Mouse (Mus musculus): ENCODE data around the gene Snn. TPM values are rescaled to one million over a fixed set of nuclear protein-coding genes. Genes with fewer than 3 reads are reported as not detected.

Gene Snn
- polyA plus RNA-seq, 1 experiment from 2014 or later, result 150 TPM

DNA sequence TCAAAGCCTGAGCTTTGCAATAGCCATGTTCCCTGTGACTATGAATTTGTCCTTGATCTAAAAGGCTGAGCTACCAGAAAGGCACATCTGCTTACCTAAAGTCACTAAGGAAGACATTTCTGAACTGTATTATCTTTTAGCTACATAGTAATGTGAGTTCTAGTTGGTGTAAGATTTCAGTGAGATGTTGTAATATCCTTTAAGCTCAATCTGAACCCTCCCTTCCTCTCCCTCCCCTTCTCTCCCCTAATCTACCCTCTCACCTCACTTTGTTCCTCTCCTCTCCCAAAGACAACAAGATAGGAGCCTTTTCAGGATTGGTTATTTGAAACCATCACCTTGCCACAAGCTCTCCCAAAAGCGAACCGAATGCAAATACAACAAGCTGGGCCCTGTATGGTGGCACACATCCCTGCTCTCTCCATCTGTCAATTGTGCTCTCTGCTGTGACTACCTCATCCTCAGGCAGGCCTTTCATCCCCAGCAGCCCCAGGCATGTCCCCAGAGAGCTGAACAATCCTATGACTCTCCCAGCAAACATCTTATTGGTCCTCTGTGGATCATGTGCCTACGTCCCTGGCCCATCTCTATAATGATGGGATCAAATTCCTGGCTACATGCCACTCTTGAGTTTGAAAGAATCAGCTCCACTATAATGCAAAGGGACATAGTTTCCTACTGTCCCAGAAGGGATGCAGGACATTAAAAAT is 39.2 kb upstream of the Snn start:
- H3K4me3 ChIP-seq (ENCODE audit: low read length), result no peak overlapping the region
- H3K27ac ChIP-seq (ENCODE audit: low read depth, low read length), result no peak overlapping the region

DNA sequence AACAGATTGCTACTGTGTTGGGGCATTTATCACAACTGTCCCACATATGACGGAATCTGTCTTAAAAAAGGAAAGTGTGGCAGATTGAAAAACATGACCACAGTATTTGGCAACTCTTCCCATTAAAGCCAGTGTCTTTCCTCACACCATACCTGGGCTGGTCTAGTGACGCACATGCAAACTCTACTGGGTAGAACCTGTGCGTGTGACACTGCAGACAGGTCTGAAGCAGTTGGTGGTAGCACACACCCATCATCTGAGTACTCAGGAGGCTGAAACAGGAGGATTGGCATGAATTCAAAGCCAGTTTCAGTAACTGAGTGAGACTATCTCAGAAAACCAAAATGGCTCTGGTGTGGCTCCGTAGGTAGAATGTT is 38.6 kb upstream of the Snn start:
- 89% methylated on average over 4 of the region's 4 CpGs for WGBS
- no peak overlapping the region for H3K4me3 ChIP-seq (ENCODE audit: low read length)
- ATAC-seq, result no peak

More for the DNA sequence above, 39.2 kb upstream of the Snn start:
- Histone ChIP-seq H3K27me3 (replicated peaks; ENCODE audit: control insufficient read depth, insufficient read depth, low read length) (no peaks in the 10 kb centered on the region), H3K36me3 (ENCODE audit: control insufficient read depth, insufficient read depth, low read length) (no peaks in the 10 kb centered on the region), H3K9ac (ENCODE audit: low read depth, low read length) (no peak overlapping the region), H3K9me3 (ENCODE audit: control insufficient read depth, low read length) (no peaks in the 10 kb centered on the region), H3K4me1 (ENCODE audit: control insufficient read depth, insufficient read depth, low read depth, low read length) (no peaks in the 10 kb centered on the region), H3K4me2 (ENCODE audit: low read length) (no peak overlapping the region)
- WGBS, result 47% methylated on average over 3 of the region's 3 CpGs
- peak; percentile 69 for ATAC-seq

DNA sequence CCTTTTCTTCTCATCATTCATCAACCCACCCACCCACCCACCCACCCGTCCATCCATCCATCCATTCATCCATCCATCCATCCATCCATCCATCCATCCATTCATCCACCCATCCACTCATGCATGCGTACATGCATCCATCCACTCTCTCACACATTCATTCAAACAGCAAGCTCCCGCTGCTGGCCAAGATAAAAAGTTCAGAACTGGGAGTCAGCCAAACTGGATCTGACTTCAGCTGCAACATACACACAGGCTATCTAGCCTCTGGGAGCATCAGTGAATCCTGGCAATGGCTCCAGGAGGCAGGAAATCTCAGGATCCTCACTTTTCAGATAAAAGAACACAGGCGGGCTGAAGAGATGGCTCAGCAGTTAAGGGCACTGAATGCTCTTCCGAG is 37.1 kb upstream of the Snn start:
- WGBS, result 84% methylated on average over 5 of the region's 5 CpGs
- H3K4me2 ChIP-seq (ENCODE audit: low read length), result no peak overlapping the region
- no peaks in the 10 kb centered on the region for H3K27me3 ChIP-seq (replicated peaks; ENCODE audit: control insufficient read depth, insufficient read depth, low read length)
- no peak overlapping the region for H3K27ac ChIP-seq (ENCODE audit: low read depth, low read length)
- H3K4me1 ChIP-seq (ENCODE audit: control insufficient read depth, insufficient read depth, low read depth, low read length), result no peaks in the 10 kb centered on the region
- no peaks in the 10 kb centered on the region for H3K9me3 ChIP-seq (ENCODE audit: control insufficient read depth, low read length)
- no peak overlapping the region for H3K9ac ChIP-seq (ENCODE audit: low read depth, low read length)
- no peak for ATAC-seq
- H3K4me3 ChIP-seq (ENCODE audit: low read length), result no peak overlapping the region
- no peaks in the 10 kb centered on the region for H3K36me3 ChIP-seq (ENCODE audit: control insufficient read depth, insufficient read depth, low read length)

More for the DNA sequence above, 38.6 kb upstream of the Snn start:
- no peak overlapping the region for H3K27ac ChIP-seq (ENCODE audit: low read depth, low read length)
- no peaks in the 10 kb centered on the region for H3K9me3 ChIP-seq (ENCODE audit: control insufficient read depth, low read length)
- H3K4me1 ChIP-seq (ENCODE audit: control insufficient read depth, insufficient read depth, low read depth, low read length), result no peaks in the 10 kb centered on the region
- H3K36me3 ChIP-seq (ENCODE audit: control insufficient read depth, insufficient read depth, low read length), result no peaks in the 10 kb centered on the region
- no peak overlapping the region for H3K4me2 ChIP-seq (ENCODE audit: low read length)
- H3K27me3 ChIP-seq (replicated peaks; ENCODE audit: control insufficient read depth, insufficient read depth, low read length), result no peaks in the 10 kb centered on the region
- no peak overlapping the region for H3K9ac ChIP-seq (ENCODE audit: low read depth, low read length)

DNA sequence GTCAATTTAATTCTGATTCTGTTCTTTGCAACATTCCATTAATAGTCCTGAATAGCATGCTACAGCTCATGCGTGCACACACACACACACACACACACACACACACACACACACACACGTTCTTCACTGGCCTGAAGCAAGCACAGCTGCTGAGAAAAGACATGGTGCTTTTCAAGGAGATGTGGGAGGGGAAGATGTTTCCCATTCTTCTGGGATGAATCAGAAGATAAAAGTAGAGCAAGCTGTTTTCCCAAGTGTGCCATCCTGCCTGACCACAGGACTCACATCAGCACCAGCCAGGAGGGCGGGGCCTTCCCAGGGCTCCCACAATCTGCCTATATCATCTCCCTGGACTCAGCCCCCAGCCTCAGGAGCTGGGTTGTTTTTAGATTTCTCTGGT is 35.9 kb upstream of the Snn start:
- Histone ChIP-seq H3K4me2 (ENCODE audit: low read length) (no peak overlapping the region), H3K36me3 (ENCODE audit: control insufficient read depth, insufficient read depth, low read length) (no peaks in the 10 kb centered on the region), H3K27me3 (replicated peaks; ENCODE audit: control insufficient read depth, insufficient read depth, low read length) (no peaks in the 10 kb centered on the region), H3K4me1 (ENCODE audit: control insufficient read depth, insufficient read depth, low read depth, low read length) (no peaks in the 10 kb centered on the region), H3K9ac (ENCODE audit: low read depth, low read length) (no peak overlapping the region), H3K9me3 (ENCODE audit: control insufficient read depth, low read length) (no peaks in the 10 kb centered on the region), H3K4me3 (ENCODE audit: low read length) (no peak overlapping the region), H3K27ac (ENCODE audit: low read depth, low read length) (no peak overlapping the region)
- WGBS, result 77% methylated on average over 3 of the region's 3 CpGs
- no peak for ATAC-seq

DNA sequence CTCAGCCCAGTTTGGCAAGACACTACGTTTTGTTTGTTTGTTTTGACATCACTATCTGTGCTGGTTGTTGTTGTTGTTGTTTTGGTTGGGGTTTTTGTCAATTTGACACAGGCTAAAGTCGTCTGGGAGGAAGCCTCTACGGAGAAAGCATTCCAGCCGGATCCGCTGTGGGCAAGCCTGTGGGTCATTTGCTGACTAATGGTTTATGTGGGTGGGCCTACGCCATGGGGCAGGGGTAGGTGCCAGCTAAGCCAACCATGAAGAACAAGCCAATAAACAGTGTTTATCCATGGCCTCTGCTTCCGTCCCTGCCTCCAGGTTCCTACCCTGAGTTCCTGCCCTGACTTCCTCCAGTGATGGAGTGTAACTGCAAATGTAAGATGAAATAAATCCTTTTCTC is 32.5 kb upstream of the Snn start:
- H3K4me2 ChIP-seq (ENCODE audit: low read length), result no peak overlapping the region
- no peaks in the 10 kb centered on the region for H3K4me1 ChIP-seq (ENCODE audit: control insufficient read depth, insufficient read depth, low read depth, low read length)
- H3K27ac ChIP-seq (ENCODE audit: low read depth, low read length), result no peak overlapping the region
- H3K9me3 ChIP-seq (ENCODE audit: control insufficient read depth, low read length), result no peaks in the 10 kb centered on the region
- H3K9ac ChIP-seq (ENCODE audit: low read depth, low read length), result no peak overlapping the region
- 69% methylated on average over 7 of the region's 7 CpGs for WGBS
- no peak for ATAC-seq
- H3K27me3 ChIP-seq (replicated peaks; ENCODE audit: control insufficient read depth, insufficient read depth, low read length), result no peaks in the 10 kb centered on the region
- no peaks in the 10 kb centered on the region for H3K36me3 ChIP-seq (ENCODE audit: control insufficient read depth, insufficient read depth, low read length)
- no peak overlapping the region for H3K4me3 ChIP-seq (ENCODE audit: low read length)

DNA sequence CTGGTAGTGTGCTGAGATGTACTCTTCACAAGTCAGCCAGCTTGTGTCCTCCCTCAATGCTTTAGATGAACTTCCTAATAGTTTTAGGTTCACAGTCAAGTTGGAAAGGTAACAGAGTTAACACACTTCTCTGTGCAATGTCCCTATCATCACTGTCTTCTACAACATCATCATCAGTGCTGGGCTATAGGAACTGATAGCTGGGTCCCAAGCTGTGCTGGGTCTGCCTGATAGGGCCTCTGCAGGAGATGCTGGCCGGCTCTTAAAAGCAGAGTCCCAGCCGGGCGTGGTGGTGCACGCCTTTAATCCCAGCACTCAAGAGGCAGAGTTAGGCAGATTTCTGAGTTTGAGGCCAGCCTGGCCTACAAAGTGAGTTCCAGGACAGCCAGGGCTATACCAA is 29.9 kb upstream of the Snn start:
- Histone ChIP-seq H3K4me2 (ENCODE audit: low read length) (no peak overlapping the region), H3K27me3 (replicated peaks; ENCODE audit: control insufficient read depth, insufficient read depth, low read length) (no peaks in the 10 kb centered on the region), H3K9me3 (ENCODE audit: control insufficient read depth, low read length) (no peaks in the 10 kb centered on the region), H3K4me1 (ENCODE audit: control insufficient read depth, insufficient read depth, low read depth, low read length) (no peaks in the 10 kb centered on the region), H3K27ac (ENCODE audit: low read depth, low read length) (no peak overlapping the region), H3K9ac (ENCODE audit: low read depth, low read length) (no peak overlapping the region), H3K36me3 (ENCODE audit: control insufficient read depth, insufficient read depth, low read length) (no peaks in the 10 kb centered on the region), H3K4me3 (ENCODE audit: low read length) (no peak overlapping the region)
- ATAC-seq, result no peak
- WGBS, result 89% methylated on average over 4 of the region's 4 CpGs

DNA sequence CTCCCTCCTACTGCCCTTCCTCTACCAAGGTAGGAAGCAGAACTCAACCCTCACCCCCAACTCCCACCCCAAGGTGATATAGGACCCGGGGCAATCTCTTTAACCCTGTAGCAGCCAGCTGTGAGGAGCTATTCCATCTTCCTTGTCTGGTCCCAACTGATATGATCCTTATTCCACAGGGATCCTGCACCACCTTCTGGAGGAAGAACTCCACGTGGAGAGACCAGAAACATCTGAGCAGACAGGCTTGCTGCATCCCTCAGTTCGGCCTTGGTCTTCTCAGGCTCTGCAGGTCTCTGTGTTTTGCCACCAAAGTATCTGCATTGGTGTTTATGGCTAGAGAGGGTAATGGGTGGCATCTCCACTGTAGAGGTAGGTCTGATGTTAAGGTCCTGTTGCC is 29.4 kb upstream of the Snn start:
- H3K36me3 ChIP-seq (ENCODE audit: control insufficient read depth, insufficient read depth, low read length), result no peaks in the 10 kb centered on the region
- no peak for ATAC-seq
- no peak overlapping the region for H3K4me2 ChIP-seq (ENCODE audit: low read length)
- no peak overlapping the region for H3K4me3 ChIP-seq (ENCODE audit: low read length)
- no peak overlapping the region for H3K27ac ChIP-seq (ENCODE audit: low read depth, low read length)
- H3K27me3 ChIP-seq (replicated peaks; ENCODE audit: control insufficient read depth, insufficient read depth, low read length), result no peaks in the 10 kb centered on the region
- no peaks in the 10 kb centered on the region for H3K4me1 ChIP-seq (ENCODE audit: control insufficient read depth, insufficient read depth, low read depth, low read length)
- H3K9me3 ChIP-seq (ENCODE audit: control insufficient read depth, low read length), result no peaks in the 10 kb centered on the region
- 69% methylated on average over 3 of the region's 3 CpGs for WGBS
- no peak overlapping the region for H3K9ac ChIP-seq (ENCODE audit: low read depth, low read length)

DNA sequence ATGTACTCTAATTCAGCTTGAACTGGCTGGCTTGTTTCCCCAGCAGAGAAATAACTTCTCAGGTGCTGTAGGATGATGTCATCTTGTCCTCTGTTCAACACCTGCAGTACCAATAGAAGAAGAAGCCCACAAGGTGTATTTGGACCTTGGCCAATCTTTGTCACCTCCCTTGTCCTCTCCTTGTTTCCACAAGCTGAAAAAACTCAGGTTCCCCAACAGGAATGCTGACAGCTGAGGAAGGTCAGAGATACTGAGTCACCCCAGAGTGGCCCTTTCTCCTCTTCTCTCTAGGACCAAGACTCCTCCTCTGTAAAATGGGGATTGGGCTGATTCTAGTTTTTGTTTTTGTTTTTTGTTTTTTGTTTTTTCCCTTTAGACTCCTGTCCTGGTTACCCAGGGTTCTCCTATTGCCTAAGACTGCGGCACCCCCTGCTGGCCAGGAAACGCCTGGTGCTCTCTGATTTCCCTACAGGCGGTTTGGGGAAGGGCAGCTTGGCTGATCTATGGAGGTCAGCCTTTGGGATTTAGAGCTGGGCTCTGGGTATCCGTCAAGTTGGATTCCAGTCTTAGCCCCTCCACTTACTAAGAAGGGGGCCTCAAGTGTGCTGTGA is 26.4 kb upstream of the Snn start:
- peak; percentile 31; the same call in 1 of the 2 replicates for ATAC-seq
- no peaks in the 10 kb centered on the region for H3K4me1 ChIP-seq (ENCODE audit: control insufficient read depth, insufficient read depth, low read depth, low read length)
- no peak overlapping the region for H3K27ac ChIP-seq (ENCODE audit: low read depth, low read length)
- no peaks in the 10 kb centered on the region for H3K9me3 ChIP-seq (ENCODE audit: control insufficient read depth, low read length)
- H3K36me3 ChIP-seq (ENCODE audit: control insufficient read depth, insufficient read depth, low read length), result no peaks in the 10 kb centered on the region
- no peak overlapping the region for H3K4me3 ChIP-seq (ENCODE audit: low read length)
- H3K4me2 ChIP-seq (ENCODE audit: low read length), result no peak overlapping the region
- no peak overlapping the region for H3K9ac ChIP-seq (ENCODE audit: low read depth, low read length)
- WGBS, result 3% methylated on average over 4 of the region's 4 CpGs
- no peaks in the 10 kb centered on the region for H3K27me3 ChIP-seq (replicated peaks; ENCODE audit: control insufficient read depth, insufficient read depth, low read length)

DNA sequence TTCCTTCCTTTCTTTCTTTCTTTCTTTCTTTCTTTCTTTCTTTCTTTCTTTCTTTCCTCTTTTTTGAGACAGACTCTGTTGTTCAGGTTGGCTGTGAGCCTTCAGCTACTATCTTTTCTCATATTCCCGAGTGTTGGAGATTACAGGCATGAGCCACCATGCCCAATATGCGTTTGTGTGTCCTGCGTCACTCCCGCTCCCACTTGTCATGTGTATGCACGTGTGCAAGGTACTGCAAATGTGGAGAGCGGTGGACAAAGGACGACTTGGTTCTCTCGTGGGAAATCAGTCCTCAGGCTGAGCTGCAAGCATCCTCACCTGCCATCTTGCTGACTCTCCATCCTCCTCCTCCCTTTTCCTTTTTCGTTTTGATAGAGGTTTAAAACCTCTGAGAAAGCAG is 25.5 kb upstream of the Snn start:
- H3K4me2 ChIP-seq (ENCODE audit: low read length), result no peak overlapping the region
- no peaks in the 10 kb centered on the region for H3K9me3 ChIP-seq (ENCODE audit: control insufficient read depth, low read length)
- H3K27me3 ChIP-seq (replicated peaks; ENCODE audit: control insufficient read depth, insufficient read depth, low read length), result no peaks in the 10 kb centered on the region
- ATAC-seq, result no peak
- H3K27ac ChIP-seq (ENCODE audit: low read depth, low read length), result no peak overlapping the region
- H3K9ac ChIP-seq (ENCODE audit: low read depth, low read length), result no peak overlapping the region
- WGBS, result 83% methylated on average over 9 of the region's 9 CpGs
- H3K4me3 ChIP-seq (ENCODE audit: low read length), result no peak overlapping the region
- no peaks in the 10 kb centered on the region for H3K36me3 ChIP-seq (ENCODE audit: control insufficient read depth, insufficient read depth, low read length)
- H3K4me1 ChIP-seq (ENCODE audit: control insufficient read depth, insufficient read depth, low read depth, low read length), result no peaks in the 10 kb centered on the region
